Mouse (Mus musculus) embryonic facial prominence, embryonic 15.5 days (tissue): ENCODE results near the gene Rgs6. TPM values are rescaled to one million over a fixed set of nuclear protein-coding genes. Genes with fewer than 3 reads are reported as not detected.

Source experiments
- ATAC-seq: fragments of 200-750 bp; cut with Nextera tagmentation; 2 replicates; pipeline ENCODE4 v1.8.0; 2017; ENCODE audit warnings: low read depth, moderate TSS enrichment; ENCODE audit not compliant: insufficient number of reproducible peaks, low FRiP score, low TSS enrichment
- H3K27ac ChIP-seq: fragments of 300-500 bp; sonication (generic); replicated peaks from 2 replicates; pipeline ENCODE4 v1.5.1; 2015; ENCODE audit warnings: mild to moderate bottlenecking, inconsistent platforms
- H3K27me3 ChIP-seq: fragments of 300-500 bp; sonication (generic); 2 replicates; pipeline ENCODE4 v1.6.1; 2015; ENCODE audit warnings: inconsistent platforms
- H3K36me3 ChIP-seq: fragments of 300-500 bp; sonication (generic); 2 replicates; pipeline ENCODE4 v1.6.1; 2015; ENCODE audit warnings: mild to moderate bottlenecking, inconsistent platforms
- H3K4me1 ChIP-seq: fragments of 300-500 bp; sonication (generic); 2 replicates; pipeline ENCODE4 v1.6.1; 2015; ENCODE audit warnings: inconsistent platforms
- H3K4me2 ChIP-seq: fragments of 300-500 bp; sonication (generic); replicated peaks from 2 replicates; pipeline ENCODE4 v1.6.1; 2015; ENCODE audit warnings: mild to moderate bottlenecking, inconsistent platforms
- H3K4me3 ChIP-seq: fragments of 300-500 bp; sonication (generic); replicated peaks from 2 replicates; pipeline ENCODE4 v1.5.1; 2015; ENCODE audit warnings: mild to moderate bottlenecking, inconsistent platforms
- H3K9ac ChIP-seq: fragments of 300-500 bp; sonication (generic); 2 replicates; pipeline ENCODE4 v1.6.1; 2015; ENCODE audit warnings: inconsistent platforms
- H3K9me3 ChIP-seq: fragments of 300-500 bp; sonication (generic); replicated peaks from 2 replicates; pipeline ENCODE4 v1.6.1; 2016; ENCODE audit warnings: inconsistent platforms
- WGBS: fragments of 180-500 bp; shearing (Covaris S2); methylation state at CpG from one replicate; pipeline ENCODE4 v1.1.7; 2015; 5-methylcytosine and 5-hydroxymethylcytosine counted together
- polyA plus RNA-seq: library from polyadenylated mRNA; unstranded; fragments of >200 nt; fragmentation: Nextera tagmentation; extraction: Ambion mirVana; gene quantifications from 2 replicates; pipeline ENCODE4 v1.2.1, GENCODE M21; 2015

Rgs6 gene
- polyA plus RNA-seq, 1 experiment from 2014 or later, result 5.3 TPM

- no peaks in the 10 kb centered on the region for H3K9me3 ChIP-seq
- no peaks in the 10 kb centered on the region for H3K27me3 ChIP-seq
- 51% methylated on average over 5 of the region's 5 CpGs for WGBS
- H3K9ac ChIP-seq, result no peak overlapping the region
- no peak overlapping the region for H3K4me2 ChIP-seq
- H3K4me1 ChIP-seq, result no peaks in the 10 kb centered on the region
- no peak for ATAC-seq
- H3K4me3 ChIP-seq, result no peak overlapping the region
- no peaks in the 10 kb centered on the region for H3K36me3 ChIP-seq
- no peak overlapping the region for H3K27ac ChIP-seq
Measured at GRCm38 (mm10) chr12:83163721-83164120, 575.6 kb downstream of the Rgs6 start.

DNA sequence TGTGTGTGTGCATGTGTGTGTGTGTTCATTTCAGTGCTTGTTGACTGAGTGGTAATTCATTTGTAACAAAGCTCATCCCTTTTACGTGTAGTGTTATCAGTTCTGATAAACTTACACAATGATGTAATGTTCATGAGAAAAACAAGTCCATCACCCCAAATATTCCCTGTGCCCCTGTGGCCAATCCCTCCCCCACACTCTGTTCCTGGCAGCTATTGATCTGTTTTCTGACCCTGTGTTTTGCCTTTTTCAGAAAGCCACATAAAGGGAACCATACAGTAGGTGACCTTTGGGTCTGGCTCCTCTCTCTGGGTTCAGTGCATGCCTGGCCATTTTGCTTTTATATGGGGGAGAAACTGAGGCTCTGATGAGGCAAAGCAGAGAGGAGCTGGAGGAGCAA, 577.0 kb downstream of the Rgs6 start:
- no peak for ATAC-seq
- H3K27ac ChIP-seq, result no peak overlapping the region
- no peaks in the 10 kb centered on the region for H3K27me3 ChIP-seq
- no peak overlapping the region for H3K4me2 ChIP-seq
- no peaks in the 10 kb centered on the region for H3K4me1 ChIP-seq
- H3K4me3 ChIP-seq, result no peak overlapping the region
- no peak overlapping the region for H3K9ac ChIP-seq
- no peaks in the 10 kb centered on the region for H3K9me3 ChIP-seq
- 79% methylated on average over 1 of the region's 1 CpGs for WGBS
- H3K36me3 ChIP-seq, result no peaks in the 10 kb centered on the region

DNA sequence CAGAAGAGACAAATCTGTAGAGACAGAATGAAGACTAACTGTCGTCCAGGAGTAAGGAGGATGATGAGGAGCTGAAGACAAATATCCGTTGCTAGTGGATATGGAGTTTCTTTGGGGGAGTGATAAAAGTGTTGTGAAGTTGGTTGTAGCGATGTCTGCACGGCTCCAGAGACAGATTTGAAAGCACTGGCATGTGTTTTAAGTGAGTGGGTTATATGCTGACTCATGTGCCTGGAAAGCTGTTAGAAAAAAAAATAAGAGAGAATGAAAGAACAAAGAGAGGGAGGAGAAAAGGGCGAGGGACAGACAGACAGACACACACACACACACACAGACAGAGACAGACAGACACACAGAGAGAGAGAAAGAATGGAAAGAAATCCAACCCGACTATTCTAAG, 580.2 kb downstream of the Rgs6 start:
- no peak overlapping the region for H3K27ac ChIP-seq
- WGBS, result 75% methylated on average over 6 of the region's 6 CpGs
- H3K9ac ChIP-seq, result no peak overlapping the region
- H3K27me3 ChIP-seq, result no peaks in the 10 kb centered on the region
- H3K9me3 ChIP-seq, result no peaks in the 10 kb centered on the region
- no peak for ATAC-seq
- no peaks in the 10 kb centered on the region for H3K4me1 ChIP-seq
- H3K36me3 ChIP-seq, result no peaks in the 10 kb centered on the region
- H3K4me2 ChIP-seq, result no peak overlapping the region
- no peak overlapping the region for H3K4me3 ChIP-seq

DNA sequence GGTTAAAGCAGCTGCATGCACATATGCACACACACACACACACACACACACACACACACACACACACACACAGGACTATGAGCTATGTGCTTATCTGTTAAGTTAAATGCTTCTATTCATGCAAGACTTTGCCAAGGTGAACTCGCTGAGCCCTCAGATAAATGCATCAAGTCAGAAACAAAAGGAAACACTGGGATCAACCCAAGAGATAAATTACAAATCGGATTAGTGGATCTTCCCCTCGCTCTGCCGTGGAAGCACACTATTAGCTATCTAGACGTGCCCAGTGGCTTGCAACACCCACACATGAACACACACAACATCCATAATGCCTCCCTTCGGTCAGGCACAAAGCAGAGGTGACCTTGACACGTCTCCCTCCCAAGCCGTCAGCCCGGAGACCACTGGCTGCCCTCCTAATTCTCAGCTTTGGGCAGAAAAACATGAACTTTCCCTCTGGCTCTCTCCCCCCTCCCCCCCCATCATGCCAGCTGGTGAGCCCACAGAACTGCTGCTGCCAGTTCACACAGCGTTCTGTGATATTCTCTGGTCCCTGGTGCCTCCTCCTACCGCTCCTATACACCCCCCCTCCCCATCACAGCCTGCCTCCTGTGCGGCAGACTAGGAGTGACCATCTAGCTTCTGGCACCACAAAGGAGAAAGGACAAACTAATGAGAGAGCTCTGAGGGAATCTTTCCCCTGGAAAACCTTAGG, 581.6 kb downstream of the Rgs6 start:
- no peak for ATAC-seq

DNA sequence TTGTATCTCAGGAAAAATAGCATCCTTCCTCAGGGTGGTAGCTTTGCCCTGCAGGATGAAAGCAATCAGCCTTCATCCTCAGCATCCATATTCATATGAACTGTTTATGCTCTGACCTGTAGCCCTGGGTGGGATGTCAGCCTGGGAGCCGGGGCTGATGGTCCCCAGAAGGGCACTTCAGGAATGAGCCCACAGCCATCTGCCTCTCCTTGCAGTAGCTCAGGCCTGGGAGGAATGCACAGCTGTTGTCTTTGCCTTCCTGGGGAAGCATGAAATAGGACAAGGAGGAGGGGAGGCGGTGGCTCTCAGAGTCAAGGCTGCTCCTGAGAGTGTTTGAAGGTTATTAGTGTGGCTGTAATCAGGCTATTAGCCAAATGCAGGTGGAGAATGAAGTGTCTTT, 590.7 kb downstream of the Rgs6 start:
- H3K36me3 ChIP-seq, result no peaks in the 10 kb centered on the region
- H3K27me3 ChIP-seq, result no peaks in the 10 kb centered on the region
- no peak overlapping the region for H3K4me2 ChIP-seq
- H3K9me3 ChIP-seq, result no peaks in the 10 kb centered on the region
- H3K4me1 ChIP-seq, result no peaks in the 10 kb centered on the region
- H3K4me3 ChIP-seq, result no peak overlapping the region
- WGBS, result 64% methylated on average over 2 of the region's 2 CpGs
- ATAC-seq, result no peak
- H3K27ac ChIP-seq, result no peak overlapping the region
- no peak overlapping the region for H3K9ac ChIP-seq

More for the DNA sequence above, 581.6 kb downstream of the Rgs6 start:
- 60% methylated on average over 12 of the region's 12 CpGs for WGBS
- Histone ChIP-seq H3K9ac (no peak overlapping the region), H3K27ac (no peak overlapping the region), H3K4me1 (no peaks in the 10 kb centered on the region), H3K36me3 (no peaks in the 10 kb centered on the region), H3K4me3 (no peak overlapping the region), H3K4me2 (no peak overlapping the region), H3K9me3 (no peaks in the 10 kb centered on the region), H3K27me3 (no peaks in the 10 kb centered on the region)

GRCm38 (mm10) chr12:83179860-83180259, 591.8 kb downstream of the Rgs6 start:
- H3K27ac ChIP-seq, result no peak overlapping the region
- WGBS, result 62% methylated on average over 1 of the region's 1 CpGs
- ATAC-seq, result no peak

DNA sequence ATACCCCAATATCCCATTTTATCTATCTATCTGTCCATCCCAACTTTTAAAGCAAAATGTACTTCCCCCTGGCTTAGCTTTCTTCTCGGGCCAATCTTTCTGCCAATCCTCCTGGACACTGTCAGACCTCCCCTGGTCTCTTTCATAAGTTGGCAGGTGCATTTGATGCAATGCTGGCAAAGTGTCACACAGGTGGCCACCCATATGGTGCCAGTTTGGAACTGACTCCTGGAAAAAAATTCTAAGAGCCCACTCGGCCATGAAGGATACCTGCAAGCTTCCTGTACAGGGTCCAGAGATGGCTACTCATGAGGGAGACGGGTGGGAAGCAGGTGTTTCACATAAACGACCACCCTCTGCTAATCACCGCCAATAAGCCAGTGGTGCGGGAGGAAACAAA, 592.5 kb downstream of the Rgs6 start:
- H3K4me1 ChIP-seq, result no peaks in the 10 kb centered on the region
- WGBS, result 73% methylated on average over 6 of the region's 6 CpGs
- H3K27ac ChIP-seq, result no peak overlapping the region
- H3K36me3 ChIP-seq, result no peaks in the 10 kb centered on the region
- H3K4me3 ChIP-seq, result no peak overlapping the region
- H3K9me3 ChIP-seq, result no peaks in the 10 kb centered on the region
- ATAC-seq, result no peak
- no peaks in the 10 kb centered on the region for H3K27me3 ChIP-seq
- no peak overlapping the region for H3K9ac ChIP-seq
- H3K4me2 ChIP-seq, result no peak overlapping the region

More at GRCm38 (mm10) chr12:83179860-83180259, 591.8 kb downstream of the Rgs6 start:
- no peaks in the 10 kb centered on the region for H3K27me3 ChIP-seq
- H3K9ac ChIP-seq, result no peak overlapping the region
- H3K4me1 ChIP-seq, result no peaks in the 10 kb centered on the region
- no peaks in the 10 kb centered on the region for H3K36me3 ChIP-seq
- H3K4me2 ChIP-seq, result no peak overlapping the region
- H3K9me3 ChIP-seq, result no peaks in the 10 kb centered on the region
- H3K4me3 ChIP-seq, result no peak overlapping the region

- Histone ChIP-seq H3K9ac (no peak overlapping the region), H3K27me3 (no peaks in the 10 kb centered on the region), H3K36me3 (no peaks in the 10 kb centered on the region), H3K4me1 (peaks cover 7% of the 10 kb centered on the region), H3K9me3 (no peaks in the 10 kb centered on the region), H3K27ac (no peak overlapping the region), H3K4me2 (no peak overlapping the region), H3K4me3 (no peak overlapping the region)
- WGBS, result 30% methylated on average over 3 of the region's 3 CpGs
- ATAC-seq, result peak; percentile 55; the same call in 1 of the 2 replicates
Measured at GRCm38 (mm10) chr12:83201674-83202073, 613.6 kb downstream of the Rgs6 start.

- Histone ChIP-seq H3K4me3 (no peak overlapping the region), H3K9ac (no peak overlapping the region), H3K27ac (no peak overlapping the region), H3K4me1 (peaks cover 16% of the 10 kb centered on the region), H3K9me3 (no peaks in the 10 kb centered on the region), H3K36me3 (no peaks in the 10 kb centered on the region), H3K27me3 (no peaks in the 10 kb centered on the region), H3K4me2 (no peak overlapping the region)
- no peak for ATAC-seq
- 70% methylated on average over 5 of the region's 5 CpGs for WGBS
Measured at GRCm38 (mm10) chr12:83204361-83204760, 616.3 kb downstream of the Rgs6 start.

DNA sequence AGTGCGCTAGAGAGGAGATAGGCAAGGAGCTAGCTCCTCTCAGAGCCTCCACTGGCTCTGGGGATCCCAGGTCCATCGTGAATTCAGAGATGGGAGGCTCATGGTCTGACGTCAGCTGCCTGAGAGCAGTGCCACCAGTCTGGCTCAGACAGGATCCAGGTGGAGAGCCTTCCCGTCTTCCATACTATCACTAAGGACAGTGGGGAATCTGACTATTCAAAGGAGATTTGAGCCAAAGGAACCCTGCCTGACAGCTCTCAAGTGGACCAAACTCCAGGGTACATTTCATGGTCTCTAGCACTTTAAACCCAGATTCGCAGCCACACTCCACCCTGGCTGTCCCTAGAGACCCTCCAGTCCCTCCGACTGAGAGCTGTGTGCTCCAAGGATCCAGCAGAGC, 618.8 kb downstream of the Rgs6 start:
- Histone ChIP-seq H3K4me2 (no peak overlapping the region), H3K4me1 (0 out of 2 replicates have a peak, but pooled peaks cover 10% of the 10 kb centered on the region), H3K36me3 (no peaks in the 10 kb centered on the region), H3K9ac (no peak overlapping the region), H3K27ac (no peak overlapping the region), H3K9me3 (no peaks in the 10 kb centered on the region), H3K4me3 (no peak overlapping the region), H3K27me3 (no peaks in the 10 kb centered on the region)
- WGBS, result 67% methylated on average over 6 of the region's 6 CpGs
- ATAC-seq, result no peak

DNA sequence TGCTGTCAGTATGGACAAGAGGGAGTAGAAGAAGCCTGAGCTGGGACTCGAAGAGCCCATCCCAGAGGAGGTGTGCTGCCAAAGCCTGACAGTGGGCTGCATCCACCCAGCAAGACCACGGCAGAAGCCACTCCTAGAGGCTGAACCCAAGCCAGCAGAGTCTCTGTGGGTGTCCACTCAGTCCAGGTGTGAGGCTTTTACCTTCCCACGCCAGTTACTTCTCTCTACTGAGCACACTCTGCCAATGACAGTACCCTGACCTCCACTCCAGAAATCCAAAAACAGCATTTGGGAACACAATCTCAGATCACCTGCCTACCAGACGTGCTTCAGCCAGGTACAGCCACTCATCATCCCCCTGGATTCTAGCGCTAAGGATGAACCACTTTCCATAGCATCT, 619.4 kb downstream of the Rgs6 start:
- H3K4me2 ChIP-seq, result no peak overlapping the region
- H3K4me1 ChIP-seq, result 0 out of 2 replicates have a peak, but pooled peaks cover 9% of the 10 kb centered on the region
- H3K9ac ChIP-seq, result no peak overlapping the region
- 0 out of 2 replicates have a peak, but pooled peaks have one; percentile 20 for ATAC-seq
- H3K4me3 ChIP-seq, result no peak overlapping the region
- no peaks in the 10 kb centered on the region for H3K9me3 ChIP-seq
- no peak overlapping the region for H3K27ac ChIP-seq
- WGBS, result 64% methylated on average over 5 of the region's 5 CpGs
- no peaks in the 10 kb centered on the region for H3K36me3 ChIP-seq
- no peaks in the 10 kb centered on the region for H3K27me3 ChIP-seq

GRCm38 (mm10) chr12:83208011-83208410, 619.9 kb downstream of the Rgs6 start:
- H3K36me3 ChIP-seq, result no peaks in the 10 kb centered on the region
- H3K27me3 ChIP-seq, result no peaks in the 10 kb centered on the region
- ATAC-seq, result no peak
- no peak overlapping the region for H3K9ac ChIP-seq
- H3K27ac ChIP-seq, result no peak overlapping the region
- H3K4me2 ChIP-seq, result no peak overlapping the region
- H3K9me3 ChIP-seq, result no peaks in the 10 kb centered on the region
- 51% methylated on average over 8 of the region's 8 CpGs for WGBS
- H3K4me1 ChIP-seq, result 0 out of 2 replicates have a peak, but pooled peaks cover 9% of the 10 kb centered on the region
- no peak overlapping the region for H3K4me3 ChIP-seq
